Mouse (Mus musculus) skeletal muscle tissue, adult 2 months (tissue): ENCODE measurements around the gene Arhgef39.
A peak's percentile ranks its signal among the peaks of the same experiment; 100 is the strongest.
"Not testable (repeated sequence)": the region's sequence is repeated elsewhere in the genome, so short reads cannot be mapped to it uniquely, and the experiment has no call there.

Experiments used
- DNase-seq: peaks from one replicate; pipeline ENCODE4 v3.0.0-alpha.2; 2012; ENCODE audit warnings: low read depth, low spot score

Arhgef39 gene

GRCm38 (mm10) chr4:43507938-43508665 is 8.6 kb upstream of the Arhgef39 start:
- no peak for DNase-seq

DNA sequence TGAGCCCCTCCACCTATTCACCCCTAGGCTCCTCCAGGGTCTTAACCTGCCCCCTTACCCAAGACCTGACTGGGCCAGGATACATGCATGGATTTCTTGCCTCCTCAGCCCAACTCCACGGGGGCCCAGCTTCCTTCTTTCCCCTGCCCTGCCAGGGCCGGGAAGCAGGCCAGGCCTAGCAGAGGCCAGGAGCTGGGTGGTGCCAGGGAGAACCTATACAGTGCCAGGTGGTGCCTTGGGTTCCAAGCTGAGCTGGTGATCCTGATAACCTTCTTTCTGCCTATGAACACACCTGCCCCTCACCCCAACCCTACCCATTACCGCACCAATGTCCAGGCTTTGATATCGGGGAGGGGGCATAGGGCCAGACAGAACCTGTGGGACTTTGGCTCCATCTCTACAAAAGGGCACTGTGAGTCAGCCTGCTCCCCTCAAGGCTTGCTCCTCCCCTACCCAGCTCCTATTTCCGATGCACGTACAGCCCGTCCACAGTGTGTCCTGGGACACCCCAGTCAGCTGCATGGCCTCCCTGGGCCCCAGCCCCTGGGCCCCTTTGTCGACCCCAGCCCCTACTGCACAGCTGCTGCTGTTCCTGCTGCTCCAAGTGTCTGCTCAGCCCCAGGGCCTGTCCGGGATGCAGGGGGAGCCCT is 7.2 kb upstream of the Arhgef39 start, which contains the start of gene Car9:
Gene Car9, plus strand, starts transcription at position 431 of the 650 bp plus-strand sequence.
- DNase-seq = no peak

DNA sequence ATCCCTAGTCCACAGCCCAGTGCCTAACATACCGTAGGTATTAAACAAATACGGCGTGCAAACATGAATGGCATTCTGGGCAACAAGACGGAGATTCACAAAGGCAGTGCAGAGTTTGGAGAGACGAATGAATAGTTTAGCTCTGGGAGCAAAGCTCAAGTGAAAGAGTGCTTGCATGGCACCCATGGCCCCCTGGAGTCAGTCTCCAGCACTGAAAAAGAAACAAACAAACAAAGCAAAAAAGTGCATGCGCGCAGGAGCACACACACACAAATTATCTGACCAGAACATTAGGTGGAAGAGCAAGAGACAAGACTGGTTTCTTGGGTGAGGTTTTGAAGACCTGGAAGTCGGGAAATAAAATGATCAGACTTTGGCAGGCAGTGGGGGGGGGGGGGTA is 6.6 kb upstream of the Arhgef39 start:
- no peak for DNase-seq

DNA sequence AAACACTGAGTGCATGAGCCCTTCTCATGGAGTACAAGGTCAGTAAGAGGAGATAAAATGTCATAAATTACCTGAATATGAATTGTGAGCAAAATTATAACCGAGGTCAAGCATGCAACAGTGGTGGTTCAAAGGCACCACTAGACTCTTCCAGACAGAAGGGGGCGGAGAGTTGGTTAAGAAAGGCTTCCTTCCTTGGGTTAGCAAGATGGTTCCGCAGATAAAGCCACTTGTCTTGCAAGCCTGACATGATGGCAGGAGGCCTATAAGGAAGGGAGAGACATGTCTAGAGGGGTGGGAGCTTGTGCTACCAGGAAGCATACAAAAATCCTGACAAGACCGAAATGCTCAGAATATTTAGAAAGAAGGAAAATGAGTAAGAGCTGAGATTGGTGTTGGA is 4.8 kb upstream of the Arhgef39 start:
- DNase-seq = no peak

DNA sequence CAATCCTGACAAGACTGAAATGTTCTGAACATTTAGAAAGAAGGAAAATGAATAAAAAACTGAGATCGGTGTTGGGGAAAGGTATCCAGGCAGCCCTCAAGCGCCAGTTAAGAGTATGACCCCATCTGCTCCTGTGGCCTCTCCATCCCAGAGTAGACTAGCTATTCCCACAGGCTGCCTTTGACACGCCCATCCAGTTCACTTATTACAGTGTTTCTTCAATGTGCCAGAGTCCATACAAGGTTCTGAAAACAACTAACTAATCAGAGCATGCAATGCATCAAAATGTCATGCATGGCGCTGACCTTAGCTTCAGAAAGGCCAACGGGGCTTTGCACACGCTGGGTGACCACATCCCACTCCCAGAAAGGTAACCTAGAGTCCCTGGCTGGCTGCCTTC is 4.0 kb upstream of the Arhgef39 start:
- no peak for DNase-seq

- no peak for DNase-seq
Measured at GRCm38 (mm10) chr4:43503041-43503440, 3.5 kb upstream of the Arhgef39 start.

DNA sequence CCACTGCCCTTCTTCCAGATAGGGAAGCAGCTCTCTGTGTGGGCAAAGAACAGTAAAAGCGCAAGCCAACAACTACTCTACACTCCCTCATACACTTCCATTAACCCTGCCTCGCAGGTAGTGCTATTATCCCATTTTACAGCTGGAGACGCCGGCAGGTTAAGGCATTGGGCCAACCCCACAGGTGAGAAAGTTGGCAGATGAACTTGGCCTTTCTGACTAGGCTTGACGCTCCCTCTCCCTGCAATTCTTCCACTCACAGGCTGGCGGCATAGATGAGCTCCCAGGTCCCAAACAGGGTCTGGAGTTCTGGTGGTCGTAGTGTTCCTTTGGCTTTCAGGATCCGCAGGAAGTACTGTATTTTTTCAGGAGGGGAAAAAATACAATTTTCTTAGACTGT is 512 bp downstream of the Arhgef39 start:
- no peak for DNase-seq

DNA sequence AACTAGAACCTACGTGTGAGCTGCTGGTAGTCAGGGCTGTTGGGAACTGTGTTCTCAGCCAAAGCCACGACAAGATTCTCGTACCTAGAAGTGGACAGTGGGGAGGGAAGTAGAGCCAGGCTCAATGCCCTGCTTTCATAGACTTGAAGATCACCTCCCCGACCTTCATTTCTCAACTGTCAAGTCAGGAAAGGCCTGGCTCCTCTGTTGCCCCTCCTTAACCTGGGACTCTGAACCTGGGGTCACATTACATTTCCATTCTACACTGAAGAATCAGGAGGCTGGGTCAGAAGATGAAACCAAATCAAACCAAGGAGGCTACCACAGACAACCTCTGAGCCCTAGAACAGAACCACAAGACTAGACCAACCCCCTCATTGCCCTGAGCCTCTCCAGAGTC is 1.5 kb downstream of the Arhgef39 start:
- no peak for DNase-seq

DNA sequence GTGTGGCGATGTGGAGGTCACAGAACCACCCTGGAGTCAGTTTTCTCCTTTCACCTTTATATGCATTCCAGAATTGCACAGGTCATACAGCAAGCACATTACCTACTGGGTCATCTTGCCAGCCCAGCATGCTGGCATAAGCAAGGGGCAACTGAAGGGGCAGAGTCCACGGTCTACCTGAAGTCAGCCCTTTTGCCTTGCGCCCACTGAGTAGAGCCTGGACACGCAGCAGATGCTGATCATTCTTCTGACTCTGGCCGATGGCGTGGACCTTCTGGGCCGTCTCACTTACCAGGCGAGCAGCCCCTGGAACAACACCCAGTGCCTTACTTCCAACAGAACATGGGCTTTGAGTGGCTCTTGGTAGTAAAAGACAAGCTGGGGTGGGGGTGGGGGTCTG is 2.1 kb downstream of the Arhgef39 start:
- no peak for DNase-seq

GRCm38 (mm10) chr4:43496587-43496986 is 2.9 kb downstream of the Arhgef39 start:
- no peak for DNase-seq

GRCm38 (mm10) chr4:43493846-43494240 is 5.7 kb downstream of the Arhgef39 start:
- no peak for DNase-seq

DNA sequence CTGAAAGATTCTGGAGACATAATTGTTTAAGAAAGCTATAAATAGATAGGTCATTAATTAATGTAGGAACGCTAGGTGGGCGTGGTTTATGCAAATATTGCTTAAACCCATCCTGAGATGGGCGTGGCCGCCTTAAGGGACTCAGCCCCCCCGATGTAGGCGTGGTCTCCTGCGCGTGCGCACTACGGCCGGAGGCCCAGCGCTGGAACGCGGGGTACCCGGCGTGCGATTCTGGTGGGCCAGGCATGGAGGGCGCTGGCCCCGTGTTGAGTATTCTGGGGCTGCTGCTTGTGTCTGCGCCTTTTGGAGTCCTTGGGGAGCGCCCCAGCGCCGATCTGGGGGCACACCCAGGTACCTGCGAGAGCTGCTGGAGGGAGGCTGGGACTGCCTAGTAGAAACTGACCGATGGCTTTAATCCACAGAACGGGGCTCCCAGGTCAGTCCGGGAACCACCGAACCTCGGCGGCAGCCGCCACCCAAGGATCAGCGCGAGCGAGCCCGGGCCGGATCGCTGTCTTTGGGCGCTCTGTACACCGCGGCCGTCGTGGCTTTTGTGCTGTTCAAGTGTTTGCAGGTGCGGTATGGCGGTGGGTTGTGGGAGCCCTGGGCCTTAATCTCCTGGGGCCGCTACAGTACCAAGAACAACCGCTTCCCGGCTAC is 6.2 kb downstream of the Arhgef39 start:
- DNase-seq = peak; percentile 97

- peak; percentile 99 for DNase-seq
Measured at GRCm38 (mm10) chr4:43492821-43493185, 6.7 kb downstream of the Arhgef39 start, which contains the start of gene Ccdc107. TSS of gene Ccdc107 (plus strand) at chr4:43492900.

DNA sequence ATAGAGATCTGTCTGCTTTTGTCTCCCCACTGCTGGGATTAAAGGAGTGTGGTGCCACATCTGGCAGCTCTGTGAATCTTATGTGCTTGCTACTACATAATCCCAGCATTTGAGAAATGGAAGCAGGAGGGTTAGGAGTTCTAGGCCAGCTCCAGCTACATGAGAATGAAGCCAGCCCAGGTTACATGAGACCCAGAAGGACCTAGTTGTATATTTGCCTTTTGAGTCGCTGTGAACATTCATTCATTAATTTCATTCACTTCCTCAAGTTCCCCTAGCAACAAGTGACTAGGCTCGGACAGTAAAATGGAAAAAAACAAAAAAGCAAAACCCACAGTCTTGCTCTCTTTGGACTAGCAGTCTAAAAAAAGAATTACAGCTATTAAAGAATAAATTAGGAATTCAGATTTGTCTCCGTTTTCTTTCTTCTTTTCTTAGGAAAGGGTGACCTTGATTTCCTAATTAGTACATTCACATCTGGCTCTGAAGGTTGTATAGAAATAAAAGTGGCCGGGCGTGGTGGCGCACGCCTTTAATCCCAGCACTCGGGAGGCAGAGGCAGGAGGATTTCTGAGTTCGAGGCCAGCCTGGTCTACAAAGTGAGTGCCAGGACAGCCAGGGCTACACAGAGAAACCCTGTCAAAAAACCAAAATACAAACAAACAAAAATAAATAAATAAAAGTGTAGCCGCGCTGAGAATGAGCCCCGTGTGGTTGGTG is 7.2 kb downstream of the Arhgef39 start:
- no peak for DNase-seq

GRCm38 (mm10) chr4:43490801-43491200 is 8.7 kb downstream of the Arhgef39 start:
- no peak for DNase-seq

DNA sequence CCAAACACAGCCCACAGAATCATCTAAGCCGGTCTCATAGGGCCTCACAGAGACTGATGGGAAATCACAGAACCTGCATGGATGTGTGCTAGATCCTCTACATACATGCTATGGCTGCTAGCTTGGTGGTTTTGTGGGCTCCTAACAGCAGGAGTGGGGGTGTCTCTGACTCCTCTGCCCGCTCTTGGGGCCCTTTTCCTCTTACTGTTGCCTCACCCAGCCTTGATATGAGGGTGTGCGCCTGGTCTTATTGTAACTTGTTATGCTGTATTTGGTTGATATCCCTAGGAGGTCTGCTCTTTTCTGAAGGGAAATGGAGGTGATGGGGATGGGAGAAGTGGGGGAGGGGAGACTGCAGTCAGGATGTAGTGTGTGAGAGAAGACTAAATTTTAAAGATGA is 9.9 kb downstream of the Arhgef39 start:
- no peak for DNase-seq

DNA sequence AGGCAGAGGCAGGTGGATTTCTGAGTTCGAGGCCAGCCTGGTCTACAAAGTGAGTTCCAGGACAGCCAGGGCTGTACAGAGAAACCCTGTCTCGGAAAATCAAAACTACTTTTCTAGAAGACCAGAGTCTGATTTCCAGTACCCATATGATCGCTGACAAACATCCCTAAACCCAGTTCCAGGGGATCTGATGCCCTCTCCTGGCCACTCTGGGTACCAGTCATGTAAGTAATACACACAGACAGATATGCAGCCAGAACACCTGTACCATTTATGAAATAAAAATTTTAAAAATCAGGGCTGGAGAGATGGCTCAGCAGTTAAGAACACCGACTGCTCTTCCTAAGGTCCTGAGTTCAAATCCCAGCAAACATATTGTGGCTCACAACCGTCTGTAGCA is 13.8 kb downstream of the Arhgef39 start:
- not testable (repeated sequence) for DNase-seq

DNA sequence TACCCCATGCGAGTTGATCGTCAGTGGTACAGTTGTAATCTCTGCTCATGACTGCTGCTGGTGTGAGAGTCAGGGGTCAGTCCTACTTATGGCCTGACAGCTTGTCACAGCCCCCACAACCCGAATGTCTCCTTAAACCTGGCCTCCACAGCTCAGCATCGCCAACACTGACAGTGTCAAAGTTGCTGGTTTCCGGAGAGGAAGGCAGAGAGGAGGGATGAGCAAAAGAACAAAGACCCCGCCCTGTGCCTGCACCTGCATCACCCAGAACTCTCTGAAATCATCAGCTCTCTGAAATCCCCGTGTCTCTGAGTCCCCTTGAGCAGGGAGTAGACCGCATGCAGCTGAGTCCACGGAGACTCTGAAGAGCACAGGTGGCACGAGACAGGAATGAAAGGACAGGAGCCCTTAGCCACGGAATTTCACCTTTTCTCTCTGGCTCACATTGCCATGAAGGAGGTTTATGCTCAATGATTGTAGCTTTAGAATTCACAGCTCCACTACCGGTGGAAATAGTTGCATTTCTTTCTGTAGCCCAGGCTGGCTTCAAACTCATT is 15.9 kb downstream of the Arhgef39 start, which contains the start of gene Sit1:
Gene Sit1, minus strand, starts transcription at position 200 of the 557 bp plus-strand sequence.
- no peak for DNase-seq

DNA sequence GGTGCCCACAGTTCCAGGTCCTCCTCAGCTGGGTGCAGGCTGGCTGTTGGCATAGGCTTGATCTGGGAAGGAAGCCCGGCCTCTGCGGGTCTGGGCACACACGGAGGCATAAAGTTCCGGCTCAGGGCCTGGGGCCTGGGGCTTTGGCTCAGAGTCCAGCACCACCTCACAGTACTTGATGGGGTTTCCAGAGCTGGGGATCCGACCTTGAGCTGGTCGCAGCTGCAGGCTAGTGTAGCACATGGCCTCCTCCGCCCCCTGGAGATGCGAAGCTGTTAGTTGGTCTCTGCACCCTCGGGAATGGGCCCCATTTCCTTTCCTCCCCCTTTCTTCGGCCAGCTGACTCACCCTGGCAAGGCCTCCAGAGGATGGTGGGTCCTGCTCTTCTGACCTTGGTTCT is 16.9 kb downstream of the Arhgef39 start:
- no peak for DNase-seq

GRCm38 (mm10) chr4:43481894-43482456 is 17.5 kb downstream of the Arhgef39 start:
- DNase-seq = no peak

GRCm38 (mm10) chr4:43480985-43481384 is 18.5 kb downstream of the Arhgef39 start:
- no peak for DNase-seq
